Mouse (Mus musculus) ES-Bruce4 (cell line): ENCODE data around the gene B630019K06Rik. TPM values are rescaled to one million over a fixed set of nuclear protein-coding genes. Genes with fewer than 3 reads are reported as not detected.
"Not testable (repeated sequence)": the region's sequence is repeated elsewhere in the genome, so short reads cannot be mapped to it uniquely, and the experiment has no call there.

Experiments used
- H3K27ac ChIP-seq: 2 replicates; pipeline ENCODE4 v1.5.1; 2012; ENCODE audit warnings: low read length, inconsistent platforms; ENCODE audit not compliant: insufficient read depth
- H3K27me3 ChIP-seq: 2 replicates; pipeline ENCODE4 v1.6.1; 2012; ENCODE audit warnings: mild to moderate bottlenecking, low read length, inconsistent platforms; ENCODE audit not compliant: control insufficient read depth, poor library complexity, insufficient read depth, severe bottlenecking
- H3K36me3 ChIP-seq: 2 replicates; pipeline ENCODE4 v1.6.1; 2012; ENCODE audit warnings: inconsistent platforms, mild to moderate bottlenecking, low read length, moderate library complexity; ENCODE audit not compliant: control insufficient read depth, poor library complexity, insufficient read depth, severe bottlenecking
- H3K4me1 ChIP-seq: one replicate; pipeline ENCODE4 v1.8.1; 2011; ENCODE audit warnings: low read length; ENCODE audit not compliant: control insufficient read depth, insufficient read depth
- H3K4me3 ChIP-seq: 2 replicates; pipeline ENCODE4 v1.5.1; 2011; ENCODE audit warnings: low read depth, mild to moderate bottlenecking, low read length
- H3K9ac ChIP-seq: 2 replicates; pipeline ENCODE4 v1.6.1; 2012; ENCODE audit warnings: low read depth, mild to moderate bottlenecking, inconsistent platforms; ENCODE audit not compliant: poor library complexity, severe bottlenecking
- H3K9me3 ChIP-seq: replicated peaks from 2 replicates; pipeline ENCODE4 v1.6.1; 2012; ENCODE audit warnings: mild to moderate bottlenecking, low read length, inconsistent platforms; ENCODE audit not compliant: control insufficient read depth, poor library complexity, insufficient read depth, severe bottlenecking
- CTCF ChIP-seq: IDR thresholded peaks from one replicate; pipeline ENCODE4 v1.8.1; 2011; ENCODE audit warnings: low read depth, low read length
- EP300 ChIP-seq: IDR thresholded peaks from 2 replicates; pipeline ENCODE4 v1.6.1; 2011; ENCODE audit warnings: low read depth, low read length; ENCODE audit not compliant: insufficient read depth
- POLR2A ChIP-seq: IDR thresholded peaks from one replicate; pipeline ENCODE4 v1.8.1; 2011; ENCODE audit warnings: low read length; ENCODE audit not compliant: insufficient read depth
- polyA plus RNA-seq: library from polyadenylated mRNA; stranded (reverse); fragments of >200 nt; gene quantifications from 2 replicates; pipeline ENCODE4 v1.2.4, GENCODE M21; 2011; ENCODE audit warnings: low read depth; ENCODE audit not compliant: missing spikeins, insufficient read depth, insufficient read length

B630019K06Rik gene
- 0.52 and 0.61 TPM in 2 replicates for polyA plus RNA-seq

DNA sequence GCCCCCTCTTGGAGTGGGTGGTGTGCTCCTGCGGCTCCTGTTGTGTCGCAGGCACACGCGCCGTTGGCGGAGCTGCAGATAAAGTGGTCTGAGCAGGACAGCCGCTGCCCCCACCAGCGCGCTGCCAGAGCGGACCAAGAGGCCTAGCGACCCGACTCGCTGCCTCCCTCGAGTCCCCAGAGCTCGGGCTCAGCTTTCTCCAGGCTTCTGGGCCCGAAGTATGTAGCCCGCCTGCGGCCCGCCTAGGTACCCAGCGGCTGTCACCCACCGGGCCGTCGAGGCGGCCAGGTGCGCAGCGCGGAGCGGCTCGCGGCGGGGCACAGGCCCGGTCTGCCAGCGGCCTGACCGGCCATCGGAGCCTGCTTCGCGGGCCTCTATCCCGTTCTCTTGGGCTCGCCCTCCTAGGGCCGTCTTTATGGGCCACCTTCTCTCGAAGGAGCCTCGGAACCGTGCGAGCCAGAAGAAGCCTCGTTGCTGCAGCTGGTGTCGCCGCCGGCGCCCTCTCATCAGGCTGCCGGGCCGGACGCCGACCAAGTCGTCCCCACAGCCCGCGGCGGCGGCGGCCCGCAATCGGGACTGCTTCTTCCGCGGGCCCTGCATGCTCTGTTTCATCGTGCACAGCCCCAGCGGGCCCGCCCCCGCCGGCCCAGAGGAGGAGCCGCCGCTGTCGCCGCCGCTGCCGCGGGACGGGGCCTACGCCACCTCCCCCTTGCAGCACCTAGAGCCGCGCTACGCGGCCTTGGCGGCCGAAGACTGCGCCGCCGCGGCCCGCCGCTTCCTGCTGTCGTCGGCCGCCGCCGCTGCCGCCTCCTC lies at the start of gene B630019K06Rik:
Gene B630019K06Rik (plus strand): TSS at position 40 of the 813 bp plus-strand sequence.
- TF ChIP-seq EP300, result no peak
- TF ChIP-seq POLR2A, result no peak
- no peak for TF ChIP-seq CTCF
- Histone ChIP-seq H3K27ac (no peak within 1 kb of the TSS), H3K27me3 (peaks cover 6% of the 10 kb centered on the region), H3K4me1 (no peaks in the 10 kb centered on the region), H3K4me3 (peak within 1 kb of the TSS; percentile 75), H3K9me3 (no peaks in the 10 kb centered on the region), H3K36me3 (no peaks in the 10 kb centered on the region), H3K9ac (peak within 1 kb of the TSS; percentile 76)

DNA sequence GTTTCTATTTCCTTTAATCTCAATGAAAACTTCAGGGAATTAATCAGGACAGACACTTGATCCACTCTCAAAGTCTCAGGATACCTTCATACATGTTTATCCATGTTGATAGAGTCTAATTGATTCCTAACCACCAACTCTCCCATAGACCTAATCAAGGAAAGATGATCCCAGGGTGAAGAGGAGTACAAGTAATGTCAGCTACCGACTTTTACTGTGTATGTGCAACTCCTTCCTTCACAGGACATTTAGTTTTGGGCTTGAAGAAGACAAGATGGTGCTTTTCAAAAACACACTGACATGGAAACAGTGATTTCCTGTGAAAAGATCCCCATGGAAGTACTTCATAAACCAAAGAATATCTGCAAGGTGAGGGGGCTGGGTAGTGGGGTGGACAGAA lies 48.5 kb upstream of the B630019K06Rik start, which contains the start of gene Gm6592:
Gene Gm6592 (plus strand): TSS at position 301 of the 400 bp plus-strand sequence.
- Histone ChIP-seq H3K36me3 (no peaks in the 10 kb centered on the region), H3K9me3 (no peaks in the 10 kb centered on the region), H3K4me3 (no peak within 1 kb of the TSS), H3K9ac (no peak within 1 kb of the TSS), H3K27me3 (no peaks in the 10 kb centered on the region), H3K27ac (no peak within 1 kb of the TSS), H3K4me1 (no peaks in the 10 kb centered on the region)
- no peak for TF ChIP-seq CTCF
- no peak for TF ChIP-seq POLR2A
- TF ChIP-seq EP300, result no peak

DNA sequence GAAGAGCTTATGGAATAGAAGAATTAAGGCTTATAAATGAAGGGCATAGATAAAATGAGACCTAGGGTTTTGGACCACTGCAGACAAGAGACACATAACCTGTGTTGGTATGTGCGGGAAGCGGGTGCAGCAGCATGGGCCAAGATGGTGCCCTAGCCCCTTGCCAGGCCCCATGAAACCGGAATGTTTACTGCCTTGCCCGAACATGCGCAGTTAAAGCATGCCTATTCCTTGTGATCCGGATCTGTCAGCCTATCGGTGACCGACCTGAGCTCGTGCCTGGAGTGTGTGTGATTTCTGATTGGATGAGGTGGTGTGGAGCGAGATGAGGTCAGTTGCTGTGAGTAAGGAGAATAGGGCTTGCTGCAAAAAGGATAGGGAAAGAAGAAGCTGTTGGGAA lies 39.7 kb upstream of the B630019K06Rik start:
- no peak for TF ChIP-seq POLR2A
- TF ChIP-seq EP300, result no peak
- no peak for TF ChIP-seq CTCF
- Histone ChIP-seq H3K4me1 (no peaks in the 10 kb centered on the region), H3K4me3 (no peak overlapping the region), H3K27ac (no peak overlapping the region), H3K9me3 (no peaks in the 10 kb centered on the region), H3K36me3 (no peaks in the 10 kb centered on the region), H3K9ac (no peak overlapping the region), H3K27me3 (no peaks in the 10 kb centered on the region)

DNA sequence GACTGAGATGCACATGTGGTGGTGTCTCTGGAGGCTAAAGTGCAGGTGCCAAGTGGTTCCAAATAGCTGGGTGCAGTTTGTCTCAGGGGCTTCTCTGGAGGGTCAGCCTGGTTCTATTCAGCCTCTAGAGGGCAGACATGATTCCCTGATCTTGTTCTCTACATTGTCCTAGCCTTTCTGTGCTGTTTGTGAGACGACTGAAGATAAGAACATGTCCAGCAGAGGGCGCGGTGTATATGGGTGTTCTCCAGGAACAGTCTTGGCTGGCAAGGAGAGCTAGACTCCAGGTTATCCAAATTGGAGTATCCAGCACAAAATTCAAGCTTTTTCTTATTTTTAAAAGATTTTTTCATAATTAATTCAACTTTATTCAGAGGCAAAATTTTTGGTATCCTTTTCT lies 27.9 kb upstream of the B630019K06Rik start:
- not testable (repeated sequence) for H3K4me1 ChIP-seq, H3K9me3 ChIP-seq, H3K27ac ChIP-seq, H3K9ac ChIP-seq, H3K4me3 ChIP-seq, H3K27me3 ChIP-seq, H3K36me3 ChIP-seq
- peak; percentile 33 for TF ChIP-seq CTCF

DNA sequence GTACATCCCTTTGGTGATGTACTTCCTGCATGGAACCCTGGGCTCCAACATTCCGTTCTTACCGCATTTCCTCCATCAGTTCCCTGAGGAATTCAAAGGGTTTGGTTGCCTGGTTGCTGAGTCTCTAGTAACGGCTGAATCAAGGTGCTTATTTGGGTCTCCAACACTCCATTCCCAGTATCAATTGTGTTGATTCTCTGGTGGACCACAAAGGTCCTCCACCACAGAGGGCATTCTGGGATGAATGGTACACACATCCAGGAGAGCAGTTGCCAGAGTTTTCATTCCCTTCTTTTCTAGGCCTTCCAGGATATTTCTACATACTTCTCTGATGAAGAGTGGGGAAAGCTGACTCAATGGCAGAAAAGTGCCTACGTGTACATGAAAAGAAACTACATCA lies 18.2 kb upstream of the B630019K06Rik start, which contains the start of gene Gm5751:
Gene Gm5751 (plus strand): TSS at position 301 of the 400 bp plus-strand sequence.
- H3K4me3 ChIP-seq, H3K4me1 ChIP-seq, H3K27me3 ChIP-seq, H3K9me3 ChIP-seq, H3K9ac ChIP-seq, H3K27ac ChIP-seq, H3K36me3 ChIP-seq: not testable (repeated sequence)

DNA sequence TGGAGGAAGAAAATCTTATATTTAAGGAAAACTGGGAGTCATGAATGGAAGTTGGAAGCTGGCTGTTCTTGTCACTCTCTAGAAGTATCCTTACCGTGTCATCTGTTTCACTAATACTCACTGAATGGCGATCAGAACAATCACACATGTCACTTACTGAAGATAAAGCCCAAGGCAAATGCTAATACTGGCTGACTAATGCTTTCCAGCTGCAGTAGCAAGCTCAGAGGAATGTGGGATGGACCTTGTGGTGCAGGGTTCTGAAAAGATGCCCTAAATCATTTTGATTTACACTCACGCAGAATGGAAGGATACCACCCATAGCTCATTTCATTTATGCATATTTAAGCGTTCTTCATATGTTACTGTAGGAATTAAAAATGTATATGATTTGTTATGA lies 7.8 kb upstream of the B630019K06Rik start:
- H3K4me3 ChIP-seq, result no peak overlapping the region
- H3K9me3 ChIP-seq, result no peaks in the 10 kb centered on the region
- TF ChIP-seq EP300, result no peak
- TF ChIP-seq CTCF, result no peak
- TF ChIP-seq POLR2A, result no peak
- H3K36me3 ChIP-seq, result no peaks in the 10 kb centered on the region
- H3K27ac ChIP-seq, result no peak overlapping the region
- H3K27me3 ChIP-seq, result no peaks in the 10 kb centered on the region
- no peak overlapping the region for H3K9ac ChIP-seq
- no peaks in the 10 kb centered on the region for H3K4me1 ChIP-seq
